Mouse (Mus musculus) lung, postnatal 0 days (tissue): ENCODE measurements around the gene Dnase2b.

Experiments used
- CTCF ChIP-seq: IDR thresholded peaks from 2 replicates; pipeline ENCODE4 v1.5.1; 2016; ENCODE audit warnings: antibody characterized with exemption, mild to moderate bottlenecking
- EP300 ChIP-seq: IDR thresholded peaks from 2 replicates; pipeline ENCODE4 v1.6.1; 2016; ENCODE audit warnings: antibody characterized with exemption, mild to moderate bottlenecking, control low read depth

DNA sequence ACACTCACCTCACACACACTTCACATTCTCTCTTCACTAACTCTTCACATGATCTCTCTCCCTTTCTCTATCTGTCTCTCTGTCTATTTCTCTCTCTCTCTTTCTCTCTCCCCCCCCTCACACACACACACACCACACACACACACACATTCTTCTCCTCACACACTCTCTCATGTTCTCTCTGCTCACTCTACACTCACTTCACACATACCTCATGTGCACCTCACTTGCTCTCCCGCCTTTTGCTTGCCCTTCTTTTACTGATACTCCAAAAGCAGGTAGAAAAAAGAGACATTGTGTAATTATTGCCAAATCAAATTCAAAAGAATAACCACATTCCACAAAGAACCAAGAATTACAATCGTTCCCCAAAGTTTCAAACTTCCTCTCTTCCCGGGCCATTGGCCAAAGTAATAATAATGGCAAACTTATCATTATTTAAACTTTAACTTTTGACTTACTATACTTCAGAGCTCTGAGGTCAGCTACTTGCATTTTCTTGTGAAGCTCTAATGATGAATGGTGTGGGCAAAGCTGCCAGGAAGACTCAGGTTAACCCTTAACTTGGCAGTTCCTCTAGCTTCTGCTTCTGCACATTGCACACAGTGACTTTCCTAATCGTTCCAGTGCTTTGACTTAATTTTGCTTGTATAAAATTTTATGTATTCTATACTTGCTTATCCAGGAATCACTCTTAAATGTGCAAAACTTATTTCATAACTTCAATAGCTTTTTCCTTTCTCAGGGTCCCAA lies 74.7 kb downstream of the Dnase2b start:
- TF ChIP-seq CTCF, result no peak
- no peak for TF ChIP-seq EP300
